Mouse (Mus musculus) cerebellum, adult 11-12 months (tissue): ENCODE measurements at regions not wholly inside any gene's neighbourhood (a gene's known extent, or its start where the extent isn't known, plus 50 kb on each side); places are given as distances from the start of the nearest gene placed in this dataset.

Experiments
- DNase-seq: peaks from one replicate; pipeline ENCODE4 v3.0.0; 2022

- no peak for DNase-seq
Observed at GRCm38 (mm10) chr17:87202958-87203720, 62.6 kb downstream of the Mcfd2 start.

DNA sequence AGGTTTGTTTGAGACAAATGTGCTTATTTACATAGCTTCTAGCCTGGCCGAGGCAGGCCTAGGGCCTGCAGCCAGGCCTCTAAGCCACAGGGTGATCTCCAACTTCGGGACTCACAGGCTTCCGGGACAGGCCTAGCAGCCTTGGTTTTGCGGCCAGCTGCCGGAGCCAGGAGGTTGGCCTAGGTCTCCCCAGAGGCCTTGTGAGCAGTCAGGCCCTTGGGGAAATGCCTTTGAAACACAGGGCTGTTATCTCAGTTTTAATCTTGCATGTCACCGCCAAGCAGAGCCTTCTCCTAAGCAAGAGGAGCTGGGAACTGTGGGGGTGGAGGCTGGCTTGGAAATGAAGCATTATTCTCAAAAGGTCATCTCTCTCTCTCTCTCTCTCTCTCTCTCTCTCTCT lies 63.2 kb downstream of the Mcfd2 start:
- DNase-seq, result no peak

DNA sequence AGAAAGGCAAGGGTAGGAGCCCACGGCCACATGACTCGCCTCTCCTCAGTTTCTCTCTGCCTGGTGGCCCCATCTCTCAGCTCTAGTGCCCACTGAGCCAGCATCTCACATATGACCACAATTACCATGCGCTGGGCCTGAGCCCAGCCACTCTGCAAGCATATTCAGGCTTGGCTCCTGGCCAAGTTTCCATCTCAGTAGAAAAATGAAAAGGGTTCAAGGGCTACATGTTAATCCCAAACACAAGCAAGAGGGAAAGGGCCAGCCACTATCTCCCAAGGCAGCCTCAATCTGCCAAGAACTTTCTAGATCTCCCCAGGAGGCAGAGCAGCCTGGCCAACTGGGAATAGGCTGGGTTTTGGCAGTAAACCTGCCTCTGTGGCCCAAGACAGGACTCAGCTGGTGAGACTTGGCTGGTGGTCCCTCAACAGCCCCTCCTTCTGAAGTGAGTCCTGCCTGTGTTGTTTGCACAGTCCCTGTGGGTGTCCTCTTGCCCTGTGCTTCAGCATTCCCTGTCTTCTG lies 65.0 kb downstream of the Mcfd2 start:
- peak; percentile 12 for DNase-seq

DNA sequence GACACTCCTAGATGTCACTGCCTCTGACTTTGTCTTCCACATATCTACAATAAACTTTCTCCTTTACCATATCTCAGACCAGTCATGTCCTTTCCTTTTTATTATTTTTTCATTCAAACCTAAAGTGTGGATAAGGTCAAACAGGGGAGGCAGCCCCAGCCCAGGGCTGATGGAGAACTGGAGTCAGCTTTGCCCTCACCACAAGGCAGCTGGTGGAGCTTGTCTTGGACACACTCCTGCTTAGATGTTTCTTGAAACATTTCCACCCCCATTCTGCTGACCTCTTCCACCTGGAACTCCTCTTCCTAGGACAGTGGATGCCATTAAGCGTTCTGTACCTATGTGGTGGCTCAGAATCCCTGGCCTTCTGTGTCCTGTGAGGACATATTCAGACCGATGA lies 65.6 kb downstream of the Mcfd2 start:
- DNase-seq, result no peak

- no peak for DNase-seq
Observed at GRCm38 (mm10) chr17:87199134-87199533, 66.6 kb downstream of the Mcfd2 start.

DNA sequence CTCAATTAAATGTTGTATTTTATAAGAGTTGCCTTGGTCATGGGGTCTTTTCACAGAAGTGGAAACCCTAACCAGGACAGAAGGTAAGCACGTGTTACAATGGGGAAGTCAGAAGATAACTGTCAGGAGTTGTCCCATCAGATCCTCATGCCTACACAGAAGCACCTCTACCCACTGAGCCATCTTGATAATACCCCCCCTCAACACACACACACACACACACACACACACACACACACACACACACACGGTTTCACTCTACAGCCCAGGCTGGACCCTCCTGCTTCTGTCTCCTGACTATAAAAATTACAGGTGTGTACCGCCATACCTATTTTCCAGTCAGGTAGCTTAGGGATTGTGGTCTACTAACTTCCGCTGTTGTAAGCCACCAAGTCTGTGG lies 68.3 kb downstream of the Mcfd2 start:
- no peak for DNase-seq

GRCm38 (mm10) chr17:87194639-87195038 lies 71.1 kb downstream of the Mcfd2 start:
- DNase-seq, result no peak

- no peak for DNase-seq
Observed at GRCm38 (mm10) chr17:87193482-87193881, 72.3 kb downstream of the Mcfd2 start.

- no peak for DNase-seq
Observed at GRCm38 (mm10) chr17:87189670-87190069, 76.1 kb downstream of the Mcfd2 start.
